Mouse (Mus musculus): ENCODE data around the gene Gpr18. TPM values are rescaled to one million over a fixed set of nuclear protein-coding genes. Genes with fewer than 3 reads are reported as not detected.

The Gpr18 gene
- polyA plus RNA-seq, 1 experiment from 2014 or later: 0.26 TPM

DNA sequence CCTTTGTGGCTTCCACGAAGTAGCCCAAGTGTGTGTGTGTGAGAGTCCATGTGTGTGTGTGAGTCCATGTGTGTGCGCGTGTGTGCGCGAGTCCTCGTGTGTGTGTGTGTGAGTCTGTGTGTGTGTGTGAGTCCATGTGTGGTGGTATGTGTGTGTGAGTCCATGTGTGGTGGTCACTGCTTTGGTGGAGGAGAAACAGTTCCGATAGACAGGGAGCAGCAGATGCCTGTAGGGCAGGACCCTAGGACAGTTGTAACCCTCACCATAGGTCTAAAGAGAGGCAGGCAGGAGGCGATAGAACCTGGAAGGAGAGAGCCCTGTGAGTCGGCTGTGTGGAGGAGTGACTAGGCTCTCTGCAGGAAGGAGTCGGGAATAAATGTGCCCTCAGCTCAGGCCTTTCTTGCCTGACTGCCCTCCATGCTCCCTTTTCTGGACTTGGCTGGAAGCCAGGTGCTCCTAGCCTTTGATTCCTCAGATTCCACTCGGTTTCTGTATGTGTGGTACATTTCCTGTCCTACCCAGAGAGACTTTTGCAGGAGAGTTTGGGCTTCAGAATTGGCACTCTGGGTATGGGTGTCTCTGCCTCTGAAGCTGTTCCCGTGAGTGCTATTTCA is 5.0 kb upstream of the Gpr18 start:
- H3K27me3 ChIP-seq (ENCODE audit: control insufficient read depth, insufficient read depth, low read length): no peaks in the 10 kb centered on the region
- H3K36me3 ChIP-seq (ENCODE audit: control insufficient read depth, insufficient read depth, low read length): no peaks in the 10 kb centered on the region
- H3K4me2 ChIP-seq (ENCODE audit: low read depth, low read length): no peak overlapping the region
- 0 out of 2 replicates have a peak overlapping the region, but pooled peaks have one; percentile 36 for H3K9ac ChIP-seq (ENCODE audit: low read length)
- WGBS: 71% methylated on average over 12 of the region's 12 CpGs
- H3K27ac ChIP-seq (ENCODE audit: low read length): no peak overlapping the region; the same call in 1 of the 2 replicates
- no peak overlapping the region for H3K4me3 ChIP-seq (replicated peaks; ENCODE audit: low read length)
- no peaks in the 10 kb centered on the region for H3K9me3 ChIP-seq (replicated peaks; ENCODE audit: control insufficient read depth, low read length)
- peaks cover 12% of the 10 kb centered on the region; the same call in 1 of the 2 replicates for H3K4me1 ChIP-seq (ENCODE audit: control insufficient read depth, insufficient read depth, low read length)
- 0 out of 2 replicates have a peak, but pooled peaks have one; percentile 38 for ATAC-seq (ENCODE audit: insufficient read depth, low FRiP score)

DNA sequence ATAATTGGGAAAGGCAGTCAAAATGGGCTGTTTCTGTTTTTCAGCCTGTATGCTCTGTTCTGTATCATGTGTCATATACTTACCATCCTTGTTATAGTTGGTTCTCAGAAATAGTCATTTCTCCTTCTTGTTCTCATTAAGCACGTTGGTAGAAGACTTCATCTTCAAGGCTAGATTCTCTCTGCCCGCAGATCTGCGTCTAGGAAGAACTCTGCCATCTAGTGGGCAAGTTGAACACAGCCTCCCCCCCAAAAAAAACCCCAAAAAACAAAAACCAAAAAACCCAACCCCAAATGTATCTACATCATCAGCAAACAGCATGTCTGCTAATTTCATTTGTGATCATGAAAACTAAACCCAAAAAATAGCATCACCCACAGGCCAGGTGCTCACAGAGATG is 4.2 kb upstream of the Gpr18 start:
- peaks cover 7% of the 10 kb centered on the region; the same call in 1 of the 2 replicates for H3K4me1 ChIP-seq (ENCODE audit: control insufficient read depth, insufficient read depth, low read length)
- 15% methylated on average over 3 of the region's 3 CpGs for WGBS
- no peaks in the 10 kb centered on the region for H3K27me3 ChIP-seq (ENCODE audit: control insufficient read depth, insufficient read depth, low read length)
- H3K27ac ChIP-seq (ENCODE audit: low read length): no peak overlapping the region
- no peak overlapping the region for H3K4me3 ChIP-seq (replicated peaks; ENCODE audit: low read length)
- no peak overlapping the region for H3K9ac ChIP-seq (ENCODE audit: low read length)
- no peaks in the 10 kb centered on the region for H3K36me3 ChIP-seq (ENCODE audit: control insufficient read depth, insufficient read depth, low read length)
- no peaks in the 10 kb centered on the region for H3K9me3 ChIP-seq (replicated peaks; ENCODE audit: control insufficient read depth, low read length)
- no peak overlapping the region for H3K4me2 ChIP-seq (ENCODE audit: low read depth, low read length)
- no peak for ATAC-seq (ENCODE audit: insufficient read depth, low FRiP score)

DNA sequence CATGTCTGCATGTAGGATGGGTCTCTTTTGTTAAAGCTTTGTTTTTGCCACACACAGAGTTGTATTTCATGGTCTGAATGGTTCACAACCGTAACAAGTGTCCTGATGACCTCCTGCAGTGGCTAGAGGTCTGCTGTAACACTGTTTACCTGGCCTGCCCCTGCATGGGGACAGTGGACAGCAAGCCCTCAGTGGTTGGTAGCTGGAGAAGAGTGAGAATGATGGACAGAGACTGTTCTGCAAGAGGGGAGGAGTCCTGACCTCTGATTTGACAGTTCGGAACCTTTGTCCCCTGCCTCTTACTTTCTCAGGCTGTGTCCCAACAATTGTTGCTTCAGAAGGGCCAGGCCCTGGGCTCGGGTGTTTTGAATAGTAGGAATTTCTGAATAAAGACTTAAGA is 2.7 kb upstream of the Gpr18 start:
- H3K4me2 ChIP-seq (ENCODE audit: low read depth, low read length): no peak overlapping the region
- WGBS: 81% methylated on average over 3 of the region's 3 CpGs
- no peak overlapping the region for H3K27ac ChIP-seq (ENCODE audit: low read length)
- H3K9me3 ChIP-seq (replicated peaks; ENCODE audit: control insufficient read depth, low read length): no peaks in the 10 kb centered on the region
- H3K4me3 ChIP-seq (replicated peaks; ENCODE audit: low read length): no peak overlapping the region
- H3K9ac ChIP-seq (ENCODE audit: low read length): no peak overlapping the region
- no peaks in the 10 kb centered on the region for H3K27me3 ChIP-seq (ENCODE audit: control insufficient read depth, insufficient read depth, low read length)
- no peaks in the 10 kb centered on the region for H3K36me3 ChIP-seq (ENCODE audit: control insufficient read depth, insufficient read depth, low read length)
- peaks cover 6% of the 10 kb centered on the region; the same call in 1 of the 2 replicates for H3K4me1 ChIP-seq (ENCODE audit: control insufficient read depth, insufficient read depth, low read length)
- ATAC-seq (ENCODE audit: insufficient read depth, low FRiP score): no peak

DNA sequence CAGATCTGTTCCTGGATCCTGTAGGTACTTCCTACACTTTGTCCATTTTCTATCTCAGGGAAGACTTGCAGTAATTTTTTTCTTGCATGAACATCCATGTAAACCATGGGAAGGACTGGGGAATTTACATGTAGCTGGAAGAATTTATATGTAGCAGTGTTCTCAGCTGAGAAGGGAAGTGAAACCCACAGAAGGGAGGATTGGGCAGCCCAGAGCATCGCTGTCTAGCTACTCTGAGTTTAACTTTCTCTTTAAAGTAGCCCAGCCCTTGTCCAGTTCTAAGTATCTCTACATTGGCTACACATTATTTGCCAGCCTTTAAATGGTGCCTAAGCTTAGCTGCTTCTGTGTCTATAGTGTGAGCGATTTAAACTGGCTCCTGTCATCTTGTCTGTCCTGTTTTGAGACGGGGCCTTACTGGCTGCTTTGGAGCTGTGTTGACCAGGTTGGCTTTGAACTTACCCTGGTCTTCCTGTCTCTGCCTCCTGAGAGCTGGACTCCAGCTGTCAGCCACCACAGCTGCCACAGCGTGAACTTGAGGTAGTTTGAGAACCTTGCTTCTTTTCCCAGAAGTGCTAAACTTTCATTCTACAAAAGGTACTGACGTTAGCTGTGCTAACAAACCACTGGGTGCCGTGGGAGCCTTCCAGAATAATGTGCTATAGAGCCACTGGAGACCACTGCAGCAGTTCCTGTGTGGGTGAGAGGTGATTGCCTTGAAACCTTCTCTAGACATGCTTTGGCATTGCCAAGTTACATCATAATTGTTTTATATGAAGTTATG is 922 bp upstream of the Gpr18 start:
- Histone ChIP-seq H3K4me2 (ENCODE audit: low read depth, low read length) (no peak overlapping the region), H3K4me3 (replicated peaks; ENCODE audit: low read length) (no peak overlapping the region), H3K9me3 (replicated peaks; ENCODE audit: control insufficient read depth, low read length) (no peaks in the 10 kb centered on the region), H3K27me3 (ENCODE audit: control insufficient read depth, insufficient read depth, low read length) (no peaks in the 10 kb centered on the region), H3K27ac (ENCODE audit: low read length) (no peak overlapping the region), H3K36me3 (ENCODE audit: control insufficient read depth, insufficient read depth, low read length) (no peaks in the 10 kb centered on the region; the same call in 1 of the 2 replicates), H3K4me1 (ENCODE audit: control insufficient read depth, insufficient read depth, low read length) (peaks cover 6% of the 10 kb centered on the region; the same call in 1 of the 2 replicates), H3K9ac (ENCODE audit: low read length) (no peak overlapping the region)
- WGBS: 81% methylated on average over 6 of the region's 6 CpGs
- no peak for ATAC-seq (ENCODE audit: insufficient read depth, low FRiP score)

DNA sequence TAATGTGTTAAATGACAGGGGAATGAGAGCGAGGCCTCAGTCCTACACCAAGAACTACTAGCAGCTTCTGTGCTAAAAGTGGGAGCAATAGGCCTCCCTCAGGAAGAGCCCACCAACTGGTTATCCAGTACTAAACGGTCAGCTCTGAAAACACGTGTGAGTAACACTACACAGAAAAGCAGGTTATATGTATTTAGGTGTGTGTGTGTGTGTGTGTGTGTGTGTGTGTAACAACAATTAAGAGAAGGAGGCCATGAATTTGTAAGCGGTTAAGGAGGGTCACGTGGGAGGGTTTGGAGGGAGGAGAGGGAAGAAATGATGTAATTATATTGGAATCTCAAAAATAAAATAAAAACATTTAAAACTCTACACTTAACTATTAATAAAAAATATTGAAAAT is 438 bp downstream of the Gpr18 start:
- Histone ChIP-seq H3K4me2 (ENCODE audit: low read depth, low read length) (no peak overlapping the region), H3K9ac (ENCODE audit: low read length) (no peak overlapping the region), H3K27ac (ENCODE audit: low read length) (no peak overlapping the region), H3K4me3 (replicated peaks; ENCODE audit: low read length) (no peak overlapping the region), H3K4me1 (ENCODE audit: control insufficient read depth, insufficient read depth, low read length) (no peaks in the 10 kb centered on the region), H3K27me3 (ENCODE audit: control insufficient read depth, insufficient read depth, low read length) (no peaks in the 10 kb centered on the region), H3K36me3 (ENCODE audit: control insufficient read depth, insufficient read depth, low read length) (no peaks in the 10 kb centered on the region; the same call in 1 of the 2 replicates), H3K9me3 (replicated peaks; ENCODE audit: control insufficient read depth, low read length) (no peaks in the 10 kb centered on the region)
- ATAC-seq (ENCODE audit: insufficient read depth, low FRiP score): no peak
- 87% methylated on average over 5 of the region's 5 CpGs for WGBS

DNA sequence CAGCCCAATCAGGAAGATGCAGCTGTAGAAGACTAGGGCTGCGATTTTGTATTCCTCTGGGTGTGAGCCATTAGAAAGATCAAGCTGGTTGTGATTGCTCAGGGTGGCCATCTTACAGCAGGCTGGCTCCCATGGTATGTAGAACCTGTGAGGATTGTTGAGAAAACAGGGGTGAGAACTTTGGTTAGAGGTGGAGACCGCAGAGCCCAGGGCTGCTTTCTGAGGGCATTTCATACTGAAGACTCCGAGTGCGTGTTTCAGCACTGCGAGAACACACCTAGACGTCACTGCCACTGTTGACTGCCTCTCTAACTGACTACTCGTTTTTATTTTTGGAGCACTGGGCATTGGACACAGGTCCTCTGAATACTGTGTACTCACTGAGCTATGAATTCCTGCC is 3.1 kb downstream of the Gpr18 start:
- no peak for ATAC-seq (ENCODE audit: insufficient read depth, low FRiP score)
- Histone ChIP-seq H3K36me3 (ENCODE audit: control insufficient read depth, insufficient read depth, low read length) (no peaks in the 10 kb centered on the region; the same call in 1 of the 2 replicates), H3K4me1 (ENCODE audit: control insufficient read depth, insufficient read depth, low read length) (no peaks in the 10 kb centered on the region), H3K4me2 (ENCODE audit: low read depth, low read length) (no peak overlapping the region), H3K27ac (ENCODE audit: low read length) (no peak overlapping the region), H3K27me3 (ENCODE audit: control insufficient read depth, insufficient read depth, low read length) (no peaks in the 10 kb centered on the region), H3K4me3 (replicated peaks; ENCODE audit: low read length) (no peak overlapping the region), H3K9ac (ENCODE audit: low read length) (no peak overlapping the region), H3K9me3 (replicated peaks; ENCODE audit: control insufficient read depth, low read length) (no peaks in the 10 kb centered on the region)
- WGBS: 90% methylated on average over 7 of the region's 7 CpGs

DNA sequence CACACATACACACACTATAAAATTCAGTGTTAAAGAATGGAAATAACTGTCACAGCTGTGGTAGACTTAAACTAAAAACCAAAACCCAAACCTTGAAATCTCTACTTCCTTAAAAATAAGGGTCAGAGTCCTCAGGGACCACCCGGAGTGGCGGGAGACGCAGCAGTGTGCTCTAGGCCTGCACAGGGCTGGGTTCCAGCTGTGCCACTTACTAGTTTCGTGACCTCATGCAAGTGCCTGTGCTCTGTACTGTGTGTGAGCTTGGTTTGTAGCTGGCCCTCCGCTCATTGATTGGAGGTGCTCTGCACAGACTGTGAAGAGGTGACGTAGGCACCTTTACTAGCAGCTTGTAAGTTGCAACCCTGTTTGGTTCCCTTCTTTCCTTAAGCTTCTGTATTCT is 5.7 kb downstream of the Gpr18 start:
- Histone ChIP-seq H3K9ac (ENCODE audit: low read length) (no peak overlapping the region), H3K9me3 (replicated peaks; ENCODE audit: control insufficient read depth, low read length) (no peaks in the 10 kb centered on the region), H3K27me3 (ENCODE audit: control insufficient read depth, insufficient read depth, low read length) (no peaks in the 10 kb centered on the region), H3K4me2 (ENCODE audit: low read depth, low read length) (no peak overlapping the region), H3K36me3 (ENCODE audit: control insufficient read depth, insufficient read depth, low read length) (no peaks in the 10 kb centered on the region; the same call in 1 of the 2 replicates), H3K27ac (ENCODE audit: low read length) (no peak overlapping the region), H3K4me3 (replicated peaks; ENCODE audit: low read length) (no peak overlapping the region), H3K4me1 (ENCODE audit: control insufficient read depth, insufficient read depth, low read length) (no peaks in the 10 kb centered on the region)
- no peak for ATAC-seq (ENCODE audit: insufficient read depth, low FRiP score)
- whole genome bisulfite sequencing: 94% methylated on average over 6 of the region's 6 CpGs

DNA sequence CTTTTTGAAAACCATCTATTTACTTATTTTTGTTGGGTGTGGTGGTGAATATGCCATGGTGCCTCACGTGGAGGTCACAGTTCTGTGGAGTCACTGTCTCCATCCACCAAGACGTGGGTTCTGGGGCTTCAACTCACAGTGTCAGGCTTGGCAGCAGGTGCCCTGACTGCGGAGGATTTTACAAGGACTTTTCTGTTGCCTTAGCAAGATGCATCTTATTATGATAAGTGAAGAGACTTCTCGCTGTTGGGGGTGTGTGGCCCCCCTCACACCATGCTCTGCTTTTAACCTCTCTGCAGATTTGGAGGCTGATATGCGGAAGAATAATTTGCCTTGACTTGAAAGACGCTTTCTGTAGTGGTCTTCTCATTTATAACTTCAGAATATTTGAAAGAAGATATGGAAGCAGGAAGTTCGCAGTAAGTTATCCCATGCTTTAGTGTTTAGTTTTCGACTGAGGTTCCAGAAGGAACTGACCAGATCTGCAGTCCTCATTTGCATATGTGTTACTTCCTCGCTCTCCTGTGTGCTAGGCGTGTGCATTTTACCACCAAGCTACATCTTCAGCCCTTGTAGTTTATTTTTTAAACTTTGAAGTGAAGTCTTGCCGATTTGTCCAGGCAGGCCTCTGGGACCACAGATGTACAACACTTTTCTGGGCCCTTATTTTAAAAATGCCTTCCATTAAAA is 8.4 kb downstream of the Gpr18 start:
- WGBS: 81% methylated on average over 11 of the region's 11 CpGs
- no peak overlapping the region for H3K4me3 ChIP-seq (replicated peaks; ENCODE audit: low read length)
- no peak for ATAC-seq (ENCODE audit: insufficient read depth, low FRiP score)
- no peak overlapping the region; the same call in 1 of the 2 replicates for H3K27ac ChIP-seq (ENCODE audit: low read length)
- no peaks in the 10 kb centered on the region for H3K9me3 ChIP-seq (replicated peaks; ENCODE audit: control insufficient read depth, low read length)
- no peak overlapping the region for H3K9ac ChIP-seq (ENCODE audit: low read length)
- no peaks in the 10 kb centered on the region; the same call in 1 of the 2 replicates for H3K36me3 ChIP-seq (ENCODE audit: control insufficient read depth, insufficient read depth, low read length)
- H3K4me2 ChIP-seq (ENCODE audit: low read depth, low read length): no peak overlapping the region
- H3K27me3 ChIP-seq (ENCODE audit: control insufficient read depth, insufficient read depth, low read length): no peaks in the 10 kb centered on the region
- H3K4me1 ChIP-seq (ENCODE audit: control insufficient read depth, insufficient read depth, low read length): no peaks in the 10 kb centered on the region
